Mouse (Mus musculus): ENCODE measurements around the gene Sptbn2.

Sptbn2 gene

DNA sequence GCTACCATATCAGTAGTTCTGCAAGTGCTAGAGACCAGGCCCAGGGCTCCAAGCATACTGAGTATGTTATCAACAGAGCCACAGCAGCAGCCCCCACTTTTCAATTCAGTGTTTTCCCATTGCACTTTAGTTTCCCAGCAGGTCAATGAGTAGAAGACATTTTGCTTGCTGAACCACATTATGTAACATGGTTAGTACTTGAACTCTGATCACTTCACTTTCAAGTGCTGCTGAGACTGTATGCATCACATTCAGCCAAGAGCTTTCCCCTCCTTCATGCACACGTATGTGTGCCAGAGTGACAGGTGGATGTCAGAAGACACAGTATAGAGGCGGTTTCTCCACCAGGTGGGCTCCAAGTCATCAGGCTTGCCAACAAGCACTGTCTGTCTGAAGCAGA is 71.9 kb downstream of the Sptbn2 start:
- DNase-seq (ENCODE audit: extremely low spot score) = no peak

DNA sequence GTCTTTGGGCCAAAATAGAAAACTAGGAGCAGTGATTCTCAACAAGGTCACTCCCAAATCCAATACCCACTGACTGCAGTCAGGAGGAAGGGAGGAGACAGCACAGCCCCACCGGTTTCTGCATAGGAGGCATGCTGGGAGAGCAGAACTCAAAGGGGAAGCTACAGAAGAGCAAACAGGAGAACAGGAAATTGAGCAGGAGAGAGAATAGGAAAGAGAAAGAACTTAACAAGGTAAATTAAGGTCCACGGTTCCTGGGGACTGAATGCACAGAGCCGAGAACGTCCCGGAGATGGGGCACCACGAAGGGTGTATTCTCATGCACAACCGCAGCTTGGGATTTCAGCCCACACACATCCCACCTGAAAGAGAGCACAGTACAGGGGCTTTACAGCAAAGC is 74.2 kb downstream of the Sptbn2 start:
- DNase-seq (ENCODE audit: extremely low spot score) = no peak

DNA sequence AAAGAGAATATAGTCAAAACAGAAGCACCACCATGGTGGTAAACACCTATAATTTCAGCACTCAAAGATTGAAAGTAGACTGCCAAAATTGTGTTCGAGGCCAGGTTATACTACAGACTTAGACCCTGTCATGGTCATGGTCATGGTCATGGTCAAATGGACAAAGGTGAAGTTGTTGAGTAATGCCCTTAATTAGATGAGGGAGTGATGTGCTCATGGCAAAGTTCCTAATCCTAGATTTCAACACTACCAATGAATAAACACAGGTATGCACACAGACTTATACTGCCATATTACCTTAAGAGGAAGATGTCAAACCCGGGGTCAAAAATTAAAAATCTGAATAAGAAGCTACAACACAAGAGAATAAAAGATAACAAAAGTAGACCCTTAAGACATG is 75.3 kb downstream of the Sptbn2 start:
- no peak for DNase-seq (ENCODE audit: extremely low spot score)

- DNase-seq (ENCODE audit: extremely low spot score) = no peak
Observed at GRCm38 (mm10) chr19:4793281-4793830, 82.4 kb downstream of the Sptbn2 start.

DNA sequence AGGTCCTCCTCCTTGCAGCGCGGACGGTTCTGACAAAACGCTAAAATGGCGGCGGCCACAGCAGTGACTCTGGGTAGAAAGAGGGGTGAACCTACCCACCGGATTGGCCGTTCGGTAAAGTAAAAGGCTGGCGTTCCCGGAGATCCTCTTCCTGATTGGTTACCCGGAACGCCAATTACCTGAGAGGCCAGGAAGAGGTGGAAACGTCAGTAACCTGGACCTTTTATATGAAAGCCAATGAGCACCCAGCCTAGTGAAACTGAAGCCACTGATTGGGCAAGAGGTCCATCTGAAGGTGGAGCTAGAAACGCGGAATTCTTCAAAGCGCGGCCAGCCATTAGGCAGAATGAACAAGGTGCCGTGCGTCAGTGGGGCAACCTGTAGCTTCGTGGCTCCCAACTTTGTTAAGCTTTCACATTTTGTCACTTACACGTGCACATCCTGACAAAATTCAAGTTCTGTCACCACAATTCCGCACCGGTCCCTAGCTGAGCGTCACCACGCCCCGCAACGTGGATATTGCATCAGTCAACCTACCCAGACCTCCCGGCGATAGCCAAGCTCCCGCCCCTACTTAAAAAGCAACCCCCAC is 83.0 kb downstream of the Sptbn2 start, which contains the start of gene Rbm4:
Gene Rbm4 (minus strand): TSS at position 71 of the 592 bp plus-strand sequence.
- DNase-seq (ENCODE audit: extremely low spot score) = peak; percentile 97

DNA sequence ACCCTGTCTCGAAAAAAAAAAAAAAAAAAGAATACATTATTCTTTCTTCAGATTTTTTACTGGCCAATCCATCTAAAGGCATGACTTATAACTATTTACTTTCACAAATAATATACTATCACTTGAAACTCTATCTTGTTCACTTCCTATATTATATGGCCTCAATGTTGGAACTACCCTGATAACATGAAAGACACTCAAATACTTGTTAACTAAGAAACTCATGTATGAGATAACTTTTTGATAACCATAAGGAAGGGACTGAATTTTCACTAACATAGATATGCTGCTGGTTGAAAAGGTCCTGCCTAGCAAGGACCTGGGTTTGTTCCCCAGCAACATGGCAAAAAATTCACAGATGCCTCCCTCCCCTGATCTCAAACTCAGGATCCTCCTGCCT is 85.0 kb downstream of the Sptbn2 start:
- DNase-seq (ENCODE audit: extremely low spot score) = no peak

- no peak for DNase-seq (ENCODE audit: extremely low spot score)
Observed at GRCm38 (mm10) chr19:4797846-4798245, 86.9 kb downstream of the Sptbn2 start.

- DNase-seq (ENCODE audit: extremely low spot score) = no peak
Observed at GRCm38 (mm10) chr19:4799083-4799482, 88.1 kb downstream of the Sptbn2 start.
